Mouse (Mus musculus): ENCODE measurements around the gene Kif3c.

DNA sequence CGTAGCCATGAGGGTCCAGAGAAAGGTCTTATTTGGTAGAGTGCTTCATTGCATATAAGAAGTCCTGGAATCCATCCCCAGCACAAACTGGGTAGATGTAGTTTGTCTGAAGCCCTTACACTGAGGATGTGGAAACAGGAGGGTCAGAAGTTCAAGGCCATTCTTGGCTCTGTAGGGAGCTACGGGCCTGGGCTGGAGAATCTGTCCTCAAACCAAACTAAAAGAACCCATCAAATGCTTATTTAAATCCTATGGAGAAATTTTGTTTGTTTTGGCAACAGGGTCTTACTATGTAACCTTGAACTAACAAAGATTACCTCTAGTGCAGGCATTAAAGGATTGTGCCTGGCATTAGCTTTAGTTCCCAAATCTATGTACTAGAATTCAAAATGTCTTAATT, 76.0 kb downstream of the Kif3c start:
- no peak for TF ChIP-seq CTCF (IDR thresholded peaks at IDR 0.05; ENCODE audit: low read depth, low read length)
- no peak for TF ChIP-seq EP300 (IDR thresholded peaks at IDR 0.05; ENCODE audit: insufficient read depth, low read depth, low read length)

Measured in ES-Bruce4 (cell line).